Mouse (Mus musculus) midbrain, embryonic 15.5 days (tissue): ENCODE data around the gene Mmrn2. TPM values are rescaled to one million over a fixed set of nuclear protein-coding genes. Genes with fewer than 3 reads are reported as not detected.
"Not testable (repeated sequence)": the region's sequence is repeated elsewhere in the genome, so short reads cannot be mapped to it uniquely, and the experiment has no call there.

Experiments used
- ATAC-seq: fragments of 200-750 bp; cut with Nextera tagmentation; replicated peaks from 2 replicates; pipeline ENCODE4 v1.8.0; 2017; ENCODE audit warnings: moderate TSS enrichment
- H3K27ac ChIP-seq: fragments of 300-500 bp; sonication (generic); 2 replicates; pipeline ENCODE4 v1.5.1; 2015; ENCODE audit warnings: mild to moderate bottlenecking, inconsistent platforms
- H3K27me3 ChIP-seq: fragments of 300-500 bp; sonication (generic); replicated peaks from 2 replicates; pipeline ENCODE4 v1.6.1; 2015; ENCODE audit warnings: inconsistent platforms
- H3K36me3 ChIP-seq: fragments of 300-500 bp; sonication (generic); replicated peaks from 2 replicates; pipeline ENCODE4 v1.6.1; 2015; ENCODE audit warnings: inconsistent platforms
- H3K4me1 ChIP-seq: fragments of 300-500 bp; sonication (generic); 2 replicates; pipeline ENCODE4 v1.6.1; 2015; ENCODE audit warnings: inconsistent platforms
- H3K4me2 ChIP-seq: fragments of 300-500 bp; sonication (generic); 2 replicates; pipeline ENCODE4 v1.6.1; 2015; ENCODE audit warnings: inconsistent platforms, mild to moderate bottlenecking, moderate library complexity
- H3K4me3 ChIP-seq: fragments of 300-500 bp; sonication (generic); 2 replicates; pipeline ENCODE4 v1.5.1; 2015; ENCODE audit warnings: mild to moderate bottlenecking, inconsistent platforms
- H3K9ac ChIP-seq: fragments of 300-500 bp; sonication (generic); 2 replicates; pipeline ENCODE4 v1.6.1; 2015; ENCODE audit warnings: mild to moderate bottlenecking, inconsistent platforms
- H3K9me3 ChIP-seq: fragments of 300-500 bp; sonication (generic); 2 replicates; pipeline ENCODE4 v1.6.1; 2016; ENCODE audit warnings: inconsistent platforms
- WGBS: fragments of 180-500 bp; shearing (Covaris S2); methylation state at CpG from one replicate; pipeline ENCODE4 v1.1.7; 2015; ENCODE audit warnings: mixed read lengths; 5-methylcytosine and 5-hydroxymethylcytosine counted together
- polyA plus RNA-seq: library from polyadenylated mRNA; unstranded; fragments of >200 nt; fragmentation: Nextera tagmentation; extraction: Ambion mirVana; gene quantifications from 2 replicates; pipeline ENCODE4 v1.2.1, GENCODE M21; 2015

The Mmrn2 gene
- polyA plus RNA-seq, 1 experiment from 2014 or later, result 4.7 TPM

- Histone ChIP-seq H3K27ac (no peak overlapping the region), H3K4me1 (peaks cover 9% of the 10 kb centered on the region; the same call in 1 of the 2 replicates), H3K4me2 (no peak overlapping the region), H3K9ac (no peak overlapping the region), H3K9me3 (no peaks in the 10 kb centered on the region), H3K36me3 (no peaks in the 10 kb centered on the region), H3K4me3 (no peak overlapping the region), H3K27me3 (no peaks in the 10 kb centered on the region)
- 94% methylated on average over 9 of the region's 9 CpGs for WGBS
- ATAC-seq, result no peak
Measured at GRCm38 (mm10) chr14:34382921-34383704, 7.8 kb downstream of the Mmrn2 start.

- WGBS, result 30% methylated on average over 4 of the region's 4 CpGs
- H3K36me3 ChIP-seq, result no peaks in the 10 kb centered on the region
- no peak overlapping the region for H3K27ac ChIP-seq
- H3K9ac ChIP-seq, result no peak overlapping the region
- H3K4me2 ChIP-seq, result no peak overlapping the region
- no peak for ATAC-seq
- H3K4me1 ChIP-seq, result no peaks in the 10 kb centered on the region
- no peaks in the 10 kb centered on the region for H3K27me3 ChIP-seq
- H3K4me3 ChIP-seq, result no peak overlapping the region
- H3K9me3 ChIP-seq, result no peaks in the 10 kb centered on the region
Measured at GRCm38 (mm10) chr14:34393295-34393694, 18.0 kb downstream of the Mmrn2 start.

GRCm38 (mm10) chr14:34397871-34398270, 22.6 kb downstream of the Mmrn2 start:
- Histone ChIP-seq H3K9ac (no peak overlapping the region), H3K4me2 (no peak overlapping the region), H3K4me1 (no peaks in the 10 kb centered on the region), H3K27me3 (no peaks in the 10 kb centered on the region), H3K27ac (no peak overlapping the region), H3K9me3 (no peaks in the 10 kb centered on the region), H3K4me3 (no peak overlapping the region), H3K36me3 (no peaks in the 10 kb centered on the region; the same call in 1 of the 2 replicates)
- 95% methylated on average over 5 of the region's 5 CpGs for WGBS
- no peak for ATAC-seq

GRCm38 (mm10) chr14:34398901-34399300, 23.6 kb downstream of the Mmrn2 start:
- H3K36me3 ChIP-seq, result no peaks in the 10 kb centered on the region; the same call in 1 of the 2 replicates
- ATAC-seq, result no peak

GRCm38 (mm10) chr14:34399301-34399700, 24.0 kb downstream of the Mmrn2 start:
- H3K9ac ChIP-seq, result no peak overlapping the region
- H3K36me3 ChIP-seq, result peaks cover 3% of the 10 kb centered on the region; the same call in 1 of the 2 replicates
- 95% methylated on average over 6 of the region's 6 CpGs for WGBS
- ATAC-seq, result no peak
- H3K4me1 ChIP-seq, result no peaks in the 10 kb centered on the region
- H3K9me3 ChIP-seq, result no peaks in the 10 kb centered on the region
- H3K27me3 ChIP-seq, result no peaks in the 10 kb centered on the region
- H3K4me2 ChIP-seq, result no peak overlapping the region
- no peak overlapping the region for H3K27ac ChIP-seq
- H3K4me3 ChIP-seq, result no peak overlapping the region

More at GRCm38 (mm10) chr14:34398901-34399300, 23.6 kb downstream of the Mmrn2 start:
- Histone ChIP-seq H3K4me2 (no peak overlapping the region), H3K4me3 (no peak overlapping the region), H3K9ac (no peak overlapping the region), H3K9me3 (no peaks in the 10 kb centered on the region), H3K27ac (no peak overlapping the region), H3K4me1 (no peaks in the 10 kb centered on the region), H3K27me3 (no peaks in the 10 kb centered on the region)
- WGBS, result 91% methylated on average over 21 of the region's 21 CpGs

GRCm38 (mm10) chr14:34400021-34400420, 24.8 kb downstream of the Mmrn2 start:
- Histone ChIP-seq H3K36me3 (peaks cover 3% of the 10 kb centered on the region; the same call in 1 of the 2 replicates), H3K27me3 (no peaks in the 10 kb centered on the region), H3K9ac (no peak overlapping the region), H3K4me2 (no peak overlapping the region), H3K4me3 (no peak overlapping the region), H3K4me1 (no peaks in the 10 kb centered on the region), H3K27ac (no peak overlapping the region), H3K9me3 (no peaks in the 10 kb centered on the region)
- 96% methylated on average over 3 of the region's 3 CpGs for WGBS
- ATAC-seq, result no peak

GRCm38 (mm10) chr14:34401135-34401534, 25.9 kb downstream of the Mmrn2 start:
- Histone ChIP-seq H3K36me3 (peaks cover 3% of the 10 kb centered on the region; the same call in 1 of the 2 replicates), H3K27ac (no peak overlapping the region), H3K4me1 (no peaks in the 10 kb centered on the region), H3K4me3 (no peak overlapping the region), H3K9me3 (no peaks in the 10 kb centered on the region), H3K4me2 (no peak overlapping the region), H3K9ac (no peak overlapping the region), H3K27me3 (no peaks in the 10 kb centered on the region)
- 58% methylated on average over 6 of the region's 6 CpGs for WGBS
- ATAC-seq, result no peak

GRCm38 (mm10) chr14:34402871-34403270, 27.6 kb downstream of the Mmrn2 start:
- Histone ChIP-seq H3K4me1 (no peaks in the 10 kb centered on the region), H3K27me3 (no peaks in the 10 kb centered on the region), H3K27ac (no peak overlapping the region), H3K4me2 (no peak overlapping the region), H3K9me3 (no peaks in the 10 kb centered on the region), H3K36me3 (peaks cover 3% of the 10 kb centered on the region; the same call in 1 of the 2 replicates), H3K4me3 (no peak overlapping the region), H3K9ac (no peak overlapping the region)
- ATAC-seq, result no peak
- WGBS, result 86% methylated on average over 8 of the region's 8 CpGs

GRCm38 (mm10) chr14:34403424-34403823, 28.2 kb downstream of the Mmrn2 start:
- WGBS, result 98% methylated on average over 7 of the region's 7 CpGs
- H3K27ac ChIP-seq, result no peak overlapping the region
- peaks cover 3% of the 10 kb centered on the region; the same call in 1 of the 2 replicates for H3K36me3 ChIP-seq
- no peak overlapping the region for H3K4me2 ChIP-seq
- H3K9me3 ChIP-seq, result no peaks in the 10 kb centered on the region
- ATAC-seq, result no peak
- no peaks in the 10 kb centered on the region for H3K27me3 ChIP-seq
- no peak overlapping the region for H3K9ac ChIP-seq
- no peaks in the 10 kb centered on the region for H3K4me1 ChIP-seq
- H3K4me3 ChIP-seq, result no peak overlapping the region

- ATAC-seq, result no peak
- WGBS, result 97% methylated on average over 6 of the region's 6 CpGs
- no peak overlapping the region for H3K4me2 ChIP-seq
- no peaks in the 10 kb centered on the region for H3K27me3 ChIP-seq
- H3K4me1 ChIP-seq, result no peaks in the 10 kb centered on the region
- H3K4me3 ChIP-seq, result no peak overlapping the region
- no peaks in the 10 kb centered on the region for H3K9me3 ChIP-seq
- no peak overlapping the region for H3K27ac ChIP-seq
- no peak overlapping the region for H3K9ac ChIP-seq
- peaks cover 22% of the 10 kb centered on the region; the same call in 1 of the 2 replicates for H3K36me3 ChIP-seq
Measured at GRCm38 (mm10) chr14:34410716-34411115, 35.5 kb downstream of the Mmrn2 start.

- H3K36me3 ChIP-seq, result peaks cover 22% of the 10 kb centered on the region; the same call in 1 of the 2 replicates
- no peak overlapping the region for H3K9ac ChIP-seq
- H3K27ac ChIP-seq, result no peak overlapping the region
- no peaks in the 10 kb centered on the region for H3K9me3 ChIP-seq
- H3K4me3 ChIP-seq, result no peak overlapping the region
- H3K4me2 ChIP-seq, result no peak overlapping the region
- no peak for ATAC-seq
- no peaks in the 10 kb centered on the region for H3K4me1 ChIP-seq
- H3K27me3 ChIP-seq, result no peaks in the 10 kb centered on the region
- 91% methylated on average over 7 of the region's 7 CpGs for WGBS
Measured at GRCm38 (mm10) chr14:34412164-34412896, 37.1 kb downstream of the Mmrn2 start.

- H3K36me3 ChIP-seq, result peaks cover 24% of the 10 kb centered on the region; the same call in 1 of the 2 replicates
- H3K4me3 ChIP-seq, H3K9ac ChIP-seq, ATAC-seq, H3K4me1 ChIP-seq, H3K9me3 ChIP-seq, H3K27me3 ChIP-seq, H3K4me2 ChIP-seq, H3K27ac ChIP-seq: not testable (repeated sequence)
- 94% methylated on average over 4 of the region's 4 CpGs for WGBS
Measured at GRCm38 (mm10) chr14:34416946-34417345, 41.7 kb downstream of the Mmrn2 start.
